Mouse (Mus musculus) right cerebral cortex, adult 18-20 months (tissue): ENCODE measurements around the gene Efs.

Source experiments
- DNase-seq: peaks from one replicate; pipeline ENCODE4 v3.0.0; 2022; ENCODE audit warnings: mixed read lengths

The Efs gene

GRCm38 (mm10) chr14:54920076-54920685 lies 5.7 kb downstream of the Efs start:
- DNase-seq: no peak

GRCm38 (mm10) chr14:54913343-54913742 lies 12.6 kb downstream of the Efs start:
- no peak for DNase-seq

- DNase-seq: peak; percentile 83
Observed at GRCm38 (mm10) chr14:54912886-54913285, 13.0 kb downstream of the Efs start, which contains the start of gene Slc22a17. Gene Slc22a17, minus strand, starts transcription at chr14:54913132.

- DNase-seq: peak; percentile 39
Observed at GRCm38 (mm10) chr14:54912109-54912850, 13.6 kb downstream of the Efs start.

GRCm38 (mm10) chr14:54908682-54909081 lies 17.2 kb downstream of the Efs start:
- DNase-seq: no peak

GRCm38 (mm10) chr14:54903641-54904040 lies 22.3 kb downstream of the Efs start:
- no peak for DNase-seq

- DNase-seq: peak; percentile 79
Observed at GRCm38 (mm10) chr14:54900383-54900782, 25.5 kb downstream of the Efs start.

- no peak for DNase-seq
Observed at GRCm38 (mm10) chr14:54897445-54897844, 28.5 kb downstream of the Efs start.

- DNase-seq: peak; percentile 61
Observed at GRCm38 (mm10) chr14:54894296-54895151, 31.4 kb downstream of the Efs start.

- DNase-seq: peak; percentile 99
Observed at GRCm38 (mm10) chr14:54893651-54894181, 32.2 kb downstream of the Efs start.

- no peak for DNase-seq
Observed at GRCm38 (mm10) chr14:54892200-54892599, 33.7 kb downstream of the Efs start, which contains the start of gene Pabpn1. Gene Pabpn1, plus strand, starts transcription at chr14:54892500.

GRCm38 (mm10) chr14:54885309-54885708 lies 40.6 kb downstream of the Efs start:
- no peak for DNase-seq

- DNase-seq: no peak
Observed at GRCm38 (mm10) chr14:54884022-54884712, 41.8 kb downstream of the Efs start.

- peak; percentile 75 for DNase-seq
Observed at GRCm38 (mm10) chr14:54883154-54884021, 42.5 kb downstream of the Efs start, which contains the start of the genes Bcl2l2 and Gm20521. Gene Bcl2l2, plus strand, starts transcription at chr14:54883377. Gene Gm20521, plus strand, starts transcription at chr14:54883441.

GRCm38 (mm10) chr14:54877048-54877715 lies 48.7 kb downstream of the Efs start, which contains the start of gene Ppp1r3e:
Gene Ppp1r3e, minus strand, starts transcription at chr14:54877550.
- peak; percentile 75 for DNase-seq

GRCm38 (mm10) chr14:54876539-54877047 lies 49.3 kb downstream of the Efs start:
- DNase-seq: peak; percentile 95

GRCm38 (mm10) chr14:54875844-54876538 lies 49.9 kb downstream of the Efs start:
- peak; percentile 70 for DNase-seq

GRCm38 (mm10) chr14:54874165-54874564 lies 51.8 kb downstream of the Efs start:
- no peak for DNase-seq

GRCm38 (mm10) chr14:54870861-54871260 lies 55.1 kb downstream of the Efs start, which contains the start of gene Homez:
Gene Homez, minus strand, starts transcription at chr14:54870961.
- DNase-seq: no peak

- DNase-seq: no peak
Observed at GRCm38 (mm10) chr14:54868026-54868425, 57.9 kb downstream of the Efs start.
